Mouse (Mus musculus) skeletal muscle tissue, adult 2 months (tissue): ENCODE results near the gene Tor2a.

Experiments
- DNase-seq: peaks from one replicate; pipeline ENCODE4 v3.0.0-alpha.2; 2012; ENCODE audit warnings: low read depth, low spot score

Gene Tor2a

DNA sequence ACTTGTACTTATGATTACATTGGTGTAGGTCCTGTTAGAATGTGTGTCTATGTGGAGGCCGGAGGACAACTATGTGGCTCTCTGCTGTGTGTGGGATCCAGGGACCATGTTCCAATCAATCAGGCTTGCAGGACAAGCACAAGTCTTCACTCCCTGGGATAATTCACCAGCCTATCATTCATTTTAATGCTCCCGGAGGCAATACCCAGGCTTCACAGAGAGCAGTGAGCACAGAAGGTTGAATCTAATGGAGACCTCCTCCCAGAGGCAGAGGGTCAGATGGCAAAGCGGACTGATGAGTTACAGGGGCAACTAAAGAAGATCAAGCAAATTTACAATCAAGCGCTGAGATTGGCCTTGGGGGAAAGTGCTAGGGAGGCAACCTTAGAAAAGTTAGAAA, 27.5 kb upstream of the Tor2a start:
- DNase-seq: no peak

DNA sequence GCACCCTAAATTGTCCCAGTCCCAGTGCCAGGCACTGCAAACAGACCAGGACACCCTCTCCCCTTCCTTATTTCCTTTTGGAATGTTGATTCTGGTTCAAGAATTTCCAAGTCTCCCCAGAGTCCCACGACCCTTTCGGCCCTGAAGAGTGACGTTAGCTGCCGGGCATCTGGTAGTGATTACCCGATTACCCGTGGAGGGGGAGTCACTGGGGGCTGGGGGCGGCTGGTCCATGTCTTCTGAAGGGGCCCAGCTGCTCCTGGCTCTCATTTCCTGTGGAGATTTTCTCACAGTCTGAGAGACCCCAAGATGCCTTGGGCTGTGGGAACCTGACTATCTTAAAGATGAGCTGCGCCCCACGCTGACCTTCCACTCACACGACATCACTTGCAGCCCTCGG, 26.2 kb upstream of the Tor2a start:
- DNase-seq: no peak

DNA sequence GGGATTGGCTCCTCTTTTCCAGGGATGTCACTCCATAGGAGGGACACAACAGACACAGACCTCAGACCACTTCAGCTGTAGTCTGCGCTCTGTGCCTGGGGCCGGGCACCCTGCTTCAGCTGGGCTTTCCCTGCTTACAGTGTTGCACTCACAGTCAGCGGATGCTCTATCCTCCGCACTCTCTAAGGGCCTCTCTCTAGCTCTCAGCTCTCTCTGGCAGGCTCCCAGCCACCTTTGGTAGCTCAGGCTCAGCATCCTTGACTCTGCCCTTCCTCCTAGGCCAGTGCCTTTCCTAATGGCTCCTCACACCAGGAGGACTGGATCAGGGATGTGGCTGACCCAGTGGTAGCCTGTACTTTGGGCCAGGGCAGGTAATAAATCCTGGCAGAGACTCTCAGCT, 25.1 kb upstream of the Tor2a start:
- no peak for DNase-seq

DNA sequence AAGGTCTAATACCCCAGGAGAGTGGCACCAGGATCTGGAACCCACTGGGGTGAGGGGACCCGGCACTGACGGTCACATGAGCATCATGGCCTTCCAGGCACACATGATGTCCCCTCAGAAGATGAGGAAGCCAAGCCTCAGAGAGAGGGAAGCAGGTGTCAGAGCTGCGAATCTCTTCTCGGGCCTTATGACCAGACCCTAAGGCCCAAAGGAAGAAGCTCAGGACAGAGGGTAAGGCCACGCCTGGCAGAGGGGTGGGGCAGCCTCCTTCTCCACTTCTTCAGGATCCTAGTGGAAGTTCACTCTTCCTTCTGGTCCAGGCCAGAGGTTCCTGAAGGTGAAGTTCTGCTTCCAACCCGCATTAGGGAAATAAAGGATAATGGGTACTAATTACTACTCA, 24.3 kb upstream of the Tor2a start:
- no peak for DNase-seq

DNA sequence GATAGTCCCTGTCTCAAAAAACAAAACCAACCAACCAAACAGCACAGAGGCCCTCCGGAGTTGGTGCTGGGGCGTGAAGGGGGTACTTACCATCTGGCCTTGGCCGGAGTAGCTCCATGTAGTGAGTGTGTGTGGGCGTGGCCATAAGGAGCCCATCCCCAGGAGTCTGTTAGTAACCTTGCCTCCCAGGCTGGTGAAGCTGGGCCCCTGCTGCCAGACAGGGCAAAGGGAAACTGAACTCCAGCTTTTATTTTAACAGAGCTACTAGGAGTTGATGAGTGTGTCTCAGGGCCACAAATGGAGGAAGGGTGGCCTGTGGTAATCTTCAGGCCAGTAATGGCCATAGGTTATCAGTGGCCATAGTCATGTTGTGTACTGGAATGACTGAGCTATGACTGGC, 22.6 kb upstream of the Tor2a start:
- DNase-seq: no peak

DNA sequence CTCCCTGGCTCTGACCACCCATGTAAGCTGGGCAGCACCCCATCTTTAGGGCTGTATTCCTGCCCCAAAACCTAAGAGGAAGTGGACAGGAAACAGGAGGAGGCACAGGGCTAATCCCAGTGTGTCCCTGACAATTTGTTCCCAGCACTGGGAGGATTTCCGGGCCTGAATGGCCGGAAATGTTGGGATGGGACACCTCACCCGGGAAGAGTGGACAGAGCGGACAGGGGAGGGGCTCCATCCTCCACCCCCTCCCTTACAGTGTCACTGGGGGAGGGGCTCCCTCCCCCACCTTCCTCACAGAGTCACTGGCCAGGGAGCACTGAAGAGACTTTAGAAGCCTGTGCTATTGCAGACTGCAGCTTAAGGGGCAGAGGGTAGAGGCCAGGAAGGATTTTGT, 22.1 kb upstream of the Tor2a start:
- DNase-seq: peak; percentile 45

DNA sequence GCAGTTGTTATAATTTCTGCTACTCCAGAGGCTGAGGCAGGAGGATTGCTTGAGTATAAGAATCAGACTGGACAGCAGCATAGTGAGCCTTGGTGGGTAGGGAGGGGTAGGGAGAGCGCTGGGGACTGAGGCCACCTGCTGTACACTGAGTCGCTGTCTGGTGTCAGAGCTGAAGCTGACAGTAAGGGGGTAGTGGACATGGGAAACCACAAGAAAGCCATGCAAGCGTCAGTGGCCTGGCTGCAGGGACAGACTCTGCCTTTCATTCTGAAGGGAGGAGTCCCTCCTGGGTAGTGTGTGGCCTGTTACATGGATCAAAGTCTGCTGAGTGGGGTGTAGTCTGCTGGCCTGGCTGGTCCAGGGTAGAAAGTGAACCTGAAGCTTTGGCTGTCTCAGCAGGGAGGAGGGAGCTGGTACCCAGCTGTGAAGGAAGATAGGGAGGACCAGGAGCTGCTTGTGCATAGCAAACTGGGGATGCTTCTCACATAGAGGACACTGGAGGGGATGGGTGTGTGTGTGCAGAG, 20.7 kb upstream of the Tor2a start:
- no peak for DNase-seq

DNA sequence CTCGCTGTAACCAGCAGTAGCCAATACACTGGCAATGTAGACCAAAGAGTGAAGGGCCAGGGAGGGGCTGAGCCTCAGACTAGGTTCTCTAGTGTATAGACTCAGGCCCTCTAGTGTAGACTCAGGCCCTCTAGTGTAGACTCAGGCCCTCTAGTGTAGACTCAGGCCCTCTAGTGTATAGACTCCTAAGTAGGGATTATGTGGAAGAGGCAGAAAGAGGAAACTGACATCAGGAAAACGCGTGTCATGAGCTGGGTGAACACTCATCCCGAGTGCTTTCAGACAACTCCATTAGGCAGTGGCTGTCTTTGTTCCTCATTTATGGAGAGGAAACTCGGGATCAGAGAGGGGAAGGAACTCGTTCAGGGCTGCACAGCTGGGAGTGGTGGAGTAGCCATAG, 20.0 kb upstream of the Tor2a start:
- DNase-seq: no peak

DNA sequence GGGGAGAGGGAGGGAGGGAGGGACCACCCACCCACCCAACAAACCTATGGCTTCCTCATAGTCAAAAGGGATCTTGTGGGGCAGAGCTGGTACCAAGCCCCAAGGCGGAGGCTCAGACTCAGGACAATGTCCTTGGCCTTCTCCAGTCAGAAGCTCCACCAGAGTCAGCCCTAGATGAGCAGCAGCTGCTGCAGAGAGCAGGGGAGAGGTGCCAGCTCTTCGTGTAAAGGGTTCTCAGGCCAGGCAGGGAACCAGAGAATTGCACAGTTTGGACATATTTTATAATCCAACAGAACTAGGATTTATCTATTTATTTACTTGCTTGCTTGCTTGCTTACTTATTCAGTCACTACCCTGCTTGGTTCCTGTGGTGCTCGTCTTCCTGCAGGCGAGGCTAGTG, 17.7 kb upstream of the Tor2a start:
- no peak for DNase-seq

DNA sequence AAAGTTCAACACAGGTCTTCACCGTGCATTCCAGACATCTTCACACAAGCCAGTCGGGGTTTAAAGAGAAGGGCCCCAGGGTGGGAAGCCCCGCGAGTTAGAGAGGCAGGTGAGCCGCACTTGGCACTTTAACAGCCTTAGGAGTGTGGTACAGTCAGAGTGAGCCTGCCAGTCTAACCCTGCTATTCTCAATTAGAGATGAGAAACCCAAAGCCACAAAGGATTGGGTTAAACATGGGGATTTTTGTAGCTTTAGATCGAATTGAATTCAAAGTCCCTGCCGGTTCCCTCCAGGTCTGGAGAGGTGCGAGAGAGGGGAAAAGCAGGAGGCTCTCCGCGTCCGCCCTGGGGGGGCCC, 16.1 kb upstream of the Tor2a start, which contains the start of gene 6330409D20Rik:
Gene 6330409D20Rik, minus strand, starts transcription at position 101 of the 357 bp plus-strand sequence.
- no peak for DNase-seq

DNA sequence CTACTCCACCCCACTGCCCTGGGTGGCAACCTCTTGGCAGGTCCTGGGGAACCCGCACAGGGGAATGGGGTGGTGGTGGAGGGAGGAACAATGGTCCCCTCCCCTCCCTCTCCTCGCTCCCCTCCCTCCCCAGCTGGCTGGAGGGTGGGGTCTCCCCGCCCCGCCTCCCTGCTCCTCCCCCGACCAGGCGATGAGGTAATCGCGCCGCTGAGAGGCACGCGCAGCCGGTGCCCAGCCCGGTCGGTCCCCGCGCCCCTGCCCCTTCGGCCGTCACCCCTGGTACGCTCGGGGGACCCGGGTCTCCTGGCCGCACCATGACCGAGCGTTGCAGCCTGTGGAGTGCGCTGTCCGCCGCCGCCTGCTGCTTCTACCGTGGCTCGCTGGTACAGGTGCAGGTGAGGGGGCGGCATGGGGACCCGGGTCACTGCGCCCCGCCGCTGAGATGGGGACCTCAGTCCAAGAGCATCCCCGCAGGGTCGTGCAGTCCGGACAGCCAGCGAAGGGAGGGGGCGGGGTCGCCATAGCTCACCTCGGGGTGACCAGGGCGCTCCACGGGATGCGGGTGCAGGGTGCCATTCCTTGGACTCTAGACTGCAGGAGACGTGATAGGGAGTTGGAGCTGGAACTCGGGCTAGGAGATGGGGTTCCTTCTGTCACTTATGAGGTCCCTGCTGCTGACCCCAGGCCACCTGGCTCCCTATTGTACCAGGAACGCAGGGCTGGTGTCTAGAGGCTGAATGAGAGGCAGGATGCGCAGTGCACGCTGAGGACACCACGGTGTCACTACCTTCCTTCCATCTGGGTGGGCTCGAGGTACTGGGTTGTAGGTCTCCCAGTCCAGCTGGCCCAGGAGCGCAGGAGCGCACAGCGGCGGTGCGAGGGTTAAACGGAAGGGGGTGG, 15.5 kb upstream of the Tor2a start:
- no peak for DNase-seq

DNA sequence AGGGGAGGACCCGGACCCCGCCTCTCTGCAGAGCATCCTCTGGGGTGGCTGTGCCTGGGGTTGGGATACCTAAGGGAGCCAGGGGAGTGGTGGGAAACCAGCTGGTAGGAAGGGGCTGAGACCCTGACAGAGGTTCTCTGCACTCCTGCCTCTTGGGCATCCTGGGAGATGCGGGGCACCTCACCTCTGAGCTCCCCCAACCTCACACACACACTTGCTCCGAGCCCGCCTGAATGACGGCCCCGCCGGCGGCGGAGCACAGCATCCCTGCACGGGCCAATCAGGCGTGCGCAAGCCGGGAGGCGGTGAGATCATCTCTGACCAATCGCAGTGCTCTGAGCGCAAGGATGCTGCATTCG, 14.9 kb upstream of the Tor2a start:
- no peak for DNase-seq

DNA sequence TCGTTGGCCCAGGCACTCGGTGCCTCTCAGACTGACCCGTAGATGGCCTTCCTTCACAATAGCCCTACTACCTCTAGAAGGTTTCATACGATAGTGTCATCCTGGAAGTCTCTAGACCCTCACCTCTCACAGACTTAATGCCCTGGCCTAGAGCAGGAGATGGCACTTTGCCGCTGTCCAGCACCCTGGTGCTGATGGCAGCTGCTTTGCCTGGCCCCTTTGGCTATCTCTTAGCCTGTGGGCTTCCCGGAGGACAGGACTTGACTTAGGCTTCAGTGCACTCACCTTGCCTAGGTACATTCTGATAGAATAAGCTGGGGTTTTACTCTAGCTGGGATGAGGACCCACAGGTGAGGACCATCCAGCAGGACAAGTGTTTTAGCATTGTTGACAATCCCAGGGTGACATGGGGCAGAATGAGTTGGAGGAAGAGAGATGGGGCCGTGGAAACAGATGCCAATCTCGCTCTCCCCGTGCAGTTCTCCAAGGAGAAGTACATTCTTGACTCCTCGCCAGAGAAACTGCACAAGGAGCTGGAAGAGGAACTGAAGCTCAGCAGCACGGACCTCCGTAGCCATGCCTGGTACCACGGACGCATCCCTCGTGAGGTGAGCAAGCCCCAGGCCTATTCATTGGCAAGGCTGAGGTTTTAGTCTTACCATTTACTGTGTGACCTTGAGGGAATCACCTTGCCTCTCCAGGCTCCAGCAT, 12.6 kb upstream of the Tor2a start:
- no peak for DNase-seq

DNA sequence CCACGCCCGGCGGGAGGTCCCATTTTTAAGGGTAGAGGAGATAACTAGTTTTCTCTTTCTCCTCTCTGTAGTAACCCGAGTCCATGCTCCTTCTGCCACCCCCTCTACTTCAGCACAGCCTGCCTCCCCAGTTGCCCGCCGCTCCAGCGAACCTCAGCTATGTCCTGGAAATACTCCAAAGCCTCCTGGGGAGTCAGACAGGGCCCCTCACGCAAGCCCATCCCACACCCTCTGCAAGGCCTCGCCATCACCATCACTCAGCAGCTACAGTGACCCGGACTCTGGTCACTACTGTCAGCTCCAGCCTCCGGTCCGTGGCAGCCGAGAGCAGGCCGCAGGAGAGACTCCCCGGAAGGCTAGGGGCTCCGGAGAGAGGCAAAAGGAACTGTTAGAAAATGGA, 8.0 kb upstream of the Tor2a start:
- no peak for DNase-seq

DNA sequence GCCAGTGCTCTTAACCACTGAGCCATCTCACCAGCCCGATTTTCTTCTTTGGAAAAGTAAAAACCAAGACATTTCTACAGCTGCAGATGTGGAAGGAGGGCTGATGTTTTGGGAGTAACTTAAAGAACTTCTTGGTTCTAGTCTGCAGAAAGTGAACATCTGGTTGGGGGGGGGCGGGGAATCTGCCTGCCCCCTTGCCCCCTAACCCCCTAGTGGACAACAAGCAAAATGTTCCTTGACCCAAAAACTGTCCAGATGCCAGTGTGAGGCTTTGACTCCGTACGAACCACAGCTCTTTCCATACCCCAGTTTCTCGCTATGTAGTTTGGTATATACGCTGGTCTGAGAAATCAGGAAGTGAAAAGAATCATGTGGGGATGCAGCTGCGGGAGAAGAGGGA, 6.8 kb upstream of the Tor2a start:
- no peak for DNase-seq

DNA sequence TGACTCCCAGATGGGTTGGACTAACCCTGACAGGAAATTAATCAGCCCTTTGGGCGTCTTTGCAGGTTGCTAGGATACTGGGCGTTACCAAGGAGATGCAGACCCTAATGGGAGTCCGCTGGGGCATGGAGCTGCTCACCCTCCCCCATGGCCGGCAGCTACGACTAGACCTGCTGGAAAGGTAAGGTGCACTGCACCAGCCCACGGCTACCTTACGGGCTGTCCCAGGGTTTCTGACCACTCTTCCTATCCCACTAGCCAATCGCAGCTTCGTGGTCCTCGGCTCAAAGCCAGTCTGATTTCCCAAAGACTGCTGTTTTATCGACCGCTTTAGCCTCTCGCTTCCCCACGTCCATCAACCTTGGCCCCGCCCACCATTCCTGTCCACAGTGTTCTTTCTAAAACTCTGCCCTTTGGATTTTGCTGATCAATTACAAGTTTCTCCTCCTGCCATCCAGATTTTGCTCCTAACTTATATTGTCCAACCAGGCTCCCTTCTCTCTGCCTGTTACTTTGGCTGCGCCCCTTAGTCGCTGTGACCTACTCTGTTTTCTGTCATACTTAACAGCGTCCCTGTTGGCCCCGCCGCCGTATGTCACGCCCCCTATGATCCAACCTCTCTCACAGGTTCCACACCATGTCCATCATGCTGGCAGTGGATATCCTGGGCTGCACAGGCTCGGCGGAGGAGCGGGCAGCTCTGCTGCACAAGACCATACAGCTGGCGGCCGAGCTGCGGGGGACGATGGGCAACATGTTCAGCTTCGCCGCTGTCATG, 6.0 kb upstream of the Tor2a start:
- DNase-seq: no peak

DNA sequence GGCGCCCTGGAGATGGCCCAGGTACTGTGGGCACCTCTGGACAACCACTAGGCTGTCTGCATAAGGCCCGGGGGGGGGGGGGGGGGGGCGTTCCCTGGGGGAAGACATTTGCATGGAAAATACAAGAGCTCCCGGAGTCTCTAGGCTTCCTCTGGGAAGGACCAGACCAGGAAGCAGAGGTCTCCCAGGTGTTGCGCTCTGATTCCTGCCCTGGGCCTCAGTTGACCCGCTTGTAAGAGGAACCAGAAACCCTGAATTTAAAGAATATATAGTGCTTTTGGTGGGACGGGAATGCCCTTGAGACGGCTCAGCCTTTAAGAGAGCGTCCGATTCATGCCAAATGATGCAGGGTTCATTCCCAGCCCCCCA, 5.4 kb upstream of the Tor2a start:
- DNase-seq: no peak

DNA sequence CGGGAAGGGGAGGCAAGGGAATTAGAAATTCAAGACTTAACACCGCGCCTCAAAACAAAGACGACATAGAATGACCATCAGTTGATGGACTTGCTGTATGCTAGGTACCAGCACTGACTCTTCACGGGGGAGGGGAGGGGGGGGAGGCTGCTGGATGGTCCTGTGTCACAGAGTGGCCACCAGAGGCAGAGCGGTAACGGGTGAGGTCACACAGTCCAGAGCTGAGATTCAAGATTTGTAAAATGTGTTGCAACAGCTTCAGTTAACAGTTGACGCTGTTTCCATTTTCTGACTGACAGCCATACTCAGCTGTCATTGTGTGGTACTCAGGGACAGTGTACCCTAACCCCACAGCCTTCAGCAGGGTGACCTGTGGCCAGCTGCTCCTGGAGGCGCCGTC, 4.9 kb upstream of the Tor2a start:
- DNase-seq: no peak

DNA sequence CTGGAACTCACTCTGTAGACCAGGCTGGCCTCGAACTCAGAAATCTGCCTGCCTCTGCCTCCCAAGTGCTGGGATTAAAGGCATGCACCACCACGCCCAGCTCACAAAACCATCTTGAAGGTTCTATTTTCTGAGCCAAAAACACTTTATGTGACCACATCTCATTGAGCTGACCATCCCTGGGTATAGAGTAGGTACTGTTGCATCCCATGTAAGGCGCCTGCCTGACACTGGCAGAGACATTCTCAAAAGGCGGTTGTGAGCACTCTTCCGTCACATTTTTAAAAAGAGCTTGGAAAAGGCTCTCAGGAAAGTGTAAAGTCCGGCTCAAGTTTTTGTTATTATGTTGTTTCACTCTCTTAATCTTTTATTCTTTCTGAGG, 369 bp upstream of the Tor2a start:
- DNase-seq: no peak

DNA sequence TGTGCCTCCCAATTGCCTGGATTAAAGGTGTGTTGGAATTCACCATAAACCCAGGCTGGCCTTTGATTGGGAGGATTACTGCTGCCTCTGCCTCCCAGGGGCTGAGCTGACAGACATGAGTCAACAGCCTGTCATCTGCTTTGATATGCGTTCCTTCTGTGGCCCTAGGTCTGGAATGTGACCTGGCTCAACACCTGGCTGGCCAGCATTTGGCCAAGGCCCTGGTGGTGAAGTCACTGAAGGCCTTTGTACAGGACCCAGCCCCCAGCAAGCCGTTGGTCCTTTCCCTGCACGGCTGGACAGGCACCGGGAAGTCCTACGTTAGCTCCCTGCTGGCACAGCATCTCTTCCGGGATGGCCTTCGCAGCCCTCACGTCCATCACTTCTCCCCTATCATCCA, 1.5 kb downstream of the Tor2a start:
- no peak for DNase-seq

DNA sequence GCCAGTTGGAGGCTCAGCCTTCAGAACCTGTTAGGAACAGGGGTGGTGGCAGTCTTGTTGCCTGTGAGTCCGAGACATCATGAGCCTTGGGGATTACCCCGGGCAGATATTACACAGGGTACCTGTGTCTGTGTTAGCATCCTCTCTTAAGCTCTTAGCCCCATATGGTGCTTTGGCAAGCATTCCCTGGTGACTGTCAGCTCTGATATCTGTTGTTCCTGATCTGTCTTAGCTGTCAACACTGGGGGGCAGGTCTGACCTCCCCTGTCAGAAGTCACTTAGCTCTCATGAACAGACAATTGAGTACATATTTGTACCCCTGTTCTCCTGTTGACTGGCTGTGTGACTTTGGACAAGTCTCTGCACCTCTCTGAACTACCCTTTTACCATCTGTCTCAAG, 2.0 kb downstream of the Tor2a start:
- no peak for DNase-seq

DNA sequence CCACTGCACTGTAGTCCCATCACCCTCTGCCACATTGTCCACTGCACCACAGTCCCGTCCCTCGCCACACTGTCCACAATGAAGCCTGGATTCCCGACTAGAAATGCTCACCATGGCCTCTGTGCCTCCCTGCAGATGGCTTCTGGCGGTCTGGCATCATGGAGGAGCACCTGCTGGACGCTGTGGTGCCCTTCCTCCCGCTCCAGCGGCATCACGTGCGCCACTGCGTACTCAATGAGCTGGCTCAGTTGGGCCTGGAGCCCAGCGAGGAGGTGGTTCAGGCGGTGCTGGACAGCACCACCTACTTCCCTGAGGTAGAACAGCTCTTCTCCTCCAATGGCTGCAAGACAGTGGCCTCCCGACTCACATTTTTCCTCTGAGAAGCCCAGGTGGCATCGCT, 4.3 kb downstream of the Tor2a start:
- no peak for DNase-seq
